Mouse (Mus musculus): ENCODE results near the gene Bach2.

DNA sequence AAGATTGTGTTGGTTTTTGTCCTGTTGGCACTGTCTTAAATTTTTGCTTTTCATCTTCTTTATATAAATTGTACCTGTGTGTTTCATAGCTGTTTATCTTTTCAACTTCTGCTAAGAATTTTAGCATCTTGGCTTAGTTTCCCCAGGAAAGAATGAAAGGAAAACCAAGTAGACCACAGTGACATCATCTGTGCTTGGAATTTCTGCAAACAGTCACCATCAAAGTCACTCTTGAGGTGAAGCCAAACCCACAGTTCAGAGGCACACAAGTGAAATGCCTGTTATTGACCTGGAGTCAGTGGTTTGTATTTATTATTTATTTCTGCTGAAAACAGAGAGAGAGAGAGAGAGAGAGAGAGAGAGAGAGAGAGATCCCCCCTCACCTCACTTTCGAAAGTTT, 95.5 kb downstream of the Bach2 start:
- no peak for TF ChIP-seq CTCF (IDR thresholded peaks at IDR 0.05; ENCODE audit: control insufficient read depth, insufficient read depth, insufficient read length)
- no peak for TF ChIP-seq CEBPB (IDR thresholded peaks at IDR 0.05; ENCODE audit: low read depth)
- no peak for TF ChIP-seq USF1 (IDR thresholded peaks at IDR 0.05; ENCODE audit: low read depth)
- no peak for TF ChIP-seq MYOG (IDR thresholded peaks at IDR 0.05; ENCODE audit: control insufficient read depth, extremely low read depth, insufficient read length)

All from C2C12 (cell line).